ENCODE assay signal across 9 mouse cellular contexts in the genomic region with DNA sequence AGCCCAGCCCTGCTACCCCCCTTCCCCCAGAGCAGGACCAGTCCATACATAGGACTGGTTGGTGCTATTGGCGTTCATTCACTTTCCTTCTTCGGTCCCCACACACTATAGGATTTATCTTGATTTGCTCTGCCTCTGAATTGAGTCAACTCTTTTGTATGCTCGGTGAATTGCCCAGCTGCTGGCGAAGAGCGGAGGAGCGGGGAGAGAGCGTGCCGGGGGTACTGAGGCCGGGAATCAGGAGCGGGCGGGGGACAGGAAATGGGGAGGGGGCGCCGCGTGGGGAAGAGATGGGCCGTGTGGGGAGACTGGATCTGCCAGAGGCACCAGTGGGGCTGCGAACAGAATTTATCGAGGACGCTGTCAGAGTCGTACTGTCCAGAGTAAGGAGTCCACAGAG. TPM values are rescaled to one million over a fixed set of nuclear protein-coding genes. Genes with fewer than 3 reads are reported as not detected.
DNase-seq lines count a peak whose midpoint lies in the region; ATAC-seq and TF ChIP-seq lines count a peak whose summit lies in the region.
"Had no signal": no experiment of that assay in that cellular context is flagged by ENCODE, and none has a peak within 500 bp of the region (broad histone marks: within the 10 kb centered on the region; RNA-seq: fewer than 3 reads in every experiment).

No protein-coding gene starts in this region.

- H3K4me3 ChIP-seq in left cerebral cortex, adult 2 months, result peak overlapping the region; percentile 45
- peak overlapping the region; percentile 48; the same call in 1 of the 2 replicates for H3K4me3 ChIP-seq in forebrain, embryonic 11.5 days (ENCODE audit: low read depth, low read length)
- H3K4me3 ChIP-seq in intestine, embryonic 15.5 days (replicated peaks), result peak overlapping the region; percentile 51; the same call in 1 of the 2 replicates
- H3K4me3 ChIP-seq in neural tube, embryonic 13.5 days, result peak overlapping the region; percentile 54

- ATAC-seq in forebrain, embryonic 11.5 days (replicated peaks; ENCODE audit: low FRiP score), result no peak
- ATAC-seq in intestine, embryonic 15.5 days, result no peak
- ATAC-seq in neural tube, embryonic 13.5 days (ENCODE audit: low read depth), result 0 out of 2 replicates have a peak, but pooled peaks have one; percentile 2

- H3K9ac ChIP-seq in forebrain, embryonic 11.5 days (ENCODE audit: low read length), result no peak overlapping the region; the same call in 1 of the 2 replicates
- no peak overlapping the region for H3K9ac ChIP-seq in intestine, embryonic 15.5 days
- H3K9ac ChIP-seq in neural tube, embryonic 13.5 days, result peak overlapping the region; percentile 75

- H3K9me3 ChIP-seq in forebrain, embryonic 11.5 days (ENCODE audit: control insufficient read depth, low read length), result no peaks in the 10 kb centered on the region
- H3K9me3 ChIP-seq in intestine, embryonic 15.5 days, result no peaks in the 10 kb centered on the region
- H3K9me3 ChIP-seq in neural tube, embryonic 13.5 days, result no peaks in the 10 kb centered on the region

- H3K36me3 ChIP-seq in forebrain, embryonic 11.5 days (ENCODE audit: control insufficient read depth, insufficient read depth, low read length), result no peaks in the 10 kb centered on the region
- no peaks in the 10 kb centered on the region for H3K36me3 ChIP-seq in intestine, embryonic 15.5 days
- H3K36me3 ChIP-seq in neural tube, embryonic 13.5 days, result no peaks in the 10 kb centered on the region

- H3K4me1 ChIP-seq in forebrain, embryonic 11.5 days (replicated peaks; ENCODE audit: control insufficient read depth, insufficient read depth, low read length), result peaks cover 42% of the 10 kb centered on the region
- peaks cover 49% of the 10 kb centered on the region for H3K4me1 ChIP-seq in intestine, embryonic 15.5 days (replicated peaks)
- H3K4me1 ChIP-seq in neural tube, embryonic 13.5 days (replicated peaks), result peaks cover 70% of the 10 kb centered on the region

- DNase-seq in left cerebral cortex, adult 2 months (ENCODE audit: extremely low spot score in 1 of 2, low spot score in 2 of 2), result no peak
- DNase-seq in left cerebral cortex, adult 18-20 months (ENCODE audit: low spot score in 2 of 2), result no peak
- no peak for DNase-seq in forebrain, embryonic 11.5 days (ENCODE audit: low spot score)
- no peak for DNase-seq in layer of hippocampus, adult 9-10 months (ENCODE audit: low spot score)
- no peak for DNase-seq in c-Kit-positive CD71-positive TER-119-positive erythroid progenitor cells, embryonic 14.5 days (ENCODE audit: low spot score)
- DNase-seq in adrenal gland, postnatal 14 days, result no peak
- DNase-seq: lung, postnatal 36 days had no signal

- TF ChIP-seq CTCF in left cerebral cortex, adult 2 months (IDR thresholded peaks at IDR 0.05), result no peak

- intact Hi-C loops in left cerebral cortex, adult 2 months (cut with DNase I), result no loop called here

- H3K27me3 ChIP-seq in forebrain, embryonic 11.5 days (ENCODE audit: control insufficient read depth, insufficient read depth, low read length), result peaks cover 81% of the 10 kb centered on the region
- H3K27me3 ChIP-seq in intestine, embryonic 15.5 days (replicated peaks), result peaks cover 92% of the 10 kb centered on the region
- peaks cover 82% of the 10 kb centered on the region for H3K27me3 ChIP-seq in neural tube, embryonic 13.5 days

- WGBS in forebrain, embryonic 11.5 days, result 3% methylated on average over 19 of the region's 19 CpGs
- WGBS in intestine, embryonic 15.5 days, result 6% methylated on average over 18 of the region's 19 CpGs
- WGBS in neural tube, embryonic 13.5 days, result 3% methylated on average over 19 of the region's 19 CpGs

- no peak overlapping the region; the same call in 1 of the 2 replicates for H3K27ac ChIP-seq in left cerebral cortex, adult 2 months
- H3K27ac ChIP-seq in forebrain, embryonic 11.5 days (ENCODE audit: low read depth, low read length), result no peak overlapping the region
- no peak overlapping the region for H3K27ac ChIP-seq in intestine, embryonic 15.5 days
- peak overlapping the region; percentile 81 for H3K27ac ChIP-seq in neural tube, embryonic 13.5 days (replicated peaks)

- peak overlapping the region; percentile 96 for H3K4me2 ChIP-seq in forebrain, embryonic 11.5 days (ENCODE audit: low read depth, low read length, severe bottlenecking)
- H3K4me2 ChIP-seq in intestine, embryonic 15.5 days (replicated peaks), result peak overlapping the region; percentile 98
- H3K4me2 ChIP-seq in neural tube, embryonic 13.5 days, result peak overlapping the region; percentile 97

RNA-seq across cellular contexts. Expression of a gene that starts 3.8 kb away (rescaled TPM):
- 10 to 100 TPM; 34.5 to 38.1 TPM for total RNA-seq in left cerebral cortex, adult 2 months (2021)
- 10 to 100 TPM; 32.3 to 36.1 TPM for total RNA-seq in left cerebral cortex, adult 18-20 months (2021)
- polyA plus RNA-seq in forebrain, embryonic 11.5 days (2014; fragmentation: Nextera tagmentation; extraction: Ambion mirVana), result 0.52 and 0.93 TPM in 2 replicates
- 0.19 and 0.20 TPM in 2 replicates for polyA plus RNA-seq in intestine, embryonic 15.5 days (2015; fragmentation: Nextera tagmentation; extraction: Ambion mirVana)
- polyA plus RNA-seq in neural tube, embryonic 13.5 days (2015; fragmentation: Nextera tagmentation; extraction: Ambion mirVana), result 3.3 and 4.0 TPM in 2 replicates
- total RNA-seq in adrenal gland, postnatal 14 days (2021), result 1.2 and 1.4 TPM in 2 replicates

Comparison
In these comparisons a context has a peak if more than half of its experiments do, and no peak if none do; other contexts are left out.
1. RNA of a gene that starts 3.8 kb away (total RNA-seq): 34.5 to 38.1 TPM in left cerebral cortex, adult 2 months and 32.3 to 36.1 TPM in left cerebral cortex, adult 18-20 months; 1.2 to 1.4 TPM in adrenal gland, postnatal 14 days; every median in the first group is over 10 times any median in the second.
2. Peak in every context shown above with its lines, with median percentiles within 50 percentile points of each other: H3K4me3 ChIP-seq and H3K4me2 ChIP-seq.